Mouse (Mus musculus) layer of hippocampus, postnatal 14 days (tissue): Measurements from ENCODE around the gene Ppp2r5d. TPM values are rescaled to one million over a fixed set of nuclear protein-coding genes. Genes with fewer than 3 reads are reported as not detected.

Experiments used
- DNase-seq, 2 experiments: peaks; one replicate each; pipeline ENCODE4 v3.0.0; 2021 to 2022; ENCODE audit warnings: low spot score in 2 of 2, mixed read lengths in 1 of 2
- total RNA-seq, 2 experiments: library from RNA; stranded (reverse); gene quantifications; 2 replicates each; pipeline ENCODE4 v1.2.3; 2021

The Ppp2r5d gene
- total RNA-seq, 2 experiments from 2014 or later = 88.1 to 92.2 TPM

GRCm38 (mm10) chr17:46682654-46683389 is 22.1 kb downstream of the Ppp2r5d start:
- no peak for DNase-seq

- peak in 1 of 2 experiments; percentile 26 for DNase-seq
Measured at GRCm38 (mm10) chr17:46681466-46682118, 23.3 kb downstream of the Ppp2r5d start.

GRCm38 (mm10) chr17:46680760-46681373 is 24.0 kb downstream of the Ppp2r5d start, which contains the start of gene Klhdc3:
TSS of gene Klhdc3 (minus strand) at chr17:46680914.
- DNase-seq = peak; percentile 94 to 98

- no peak for DNase-seq
Measured at GRCm38 (mm10) chr17:46679843-46680759, 24.8 kb downstream of the Ppp2r5d start.

- DNase-seq = no peak
Measured at GRCm38 (mm10) chr17:46678911-46679310, 26.0 kb downstream of the Ppp2r5d start.

GRCm38 (mm10) chr17:46678416-46678815 is 26.5 kb downstream of the Ppp2r5d start, which contains the start of gene Mea1:
TSS of gene Mea1 (plus strand) at chr17:46678793.
- no peak for DNase-seq

GRCm38 (mm10) chr17:46674530-46675283 is 30.2 kb downstream of the Ppp2r5d start:
- DNase-seq = no peak

GRCm38 (mm10) chr17:46673850-46674529 is 30.9 kb downstream of the Ppp2r5d start, which contains the start of gene Rrp36:
TSS of gene Rrp36 (minus strand) at chr17:46674352.
- DNase-seq = peak; percentile 87 to 93

- no peak for DNase-seq
Measured at GRCm38 (mm10) chr17:46669911-46670310, 35.0 kb downstream of the Ppp2r5d start.

- no peak for DNase-seq
Measured at GRCm38 (mm10) chr17:46667712-46668111, 37.2 kb downstream of the Ppp2r5d start.

- DNase-seq = no peak
Measured at GRCm38 (mm10) chr17:46662730-46663129, 42.2 kb downstream of the Ppp2r5d start.

GRCm38 (mm10) chr17:46661981-46662380 is 42.9 kb downstream of the Ppp2r5d start:
- no peak for DNase-seq

- DNase-seq = no peak
Measured at GRCm38 (mm10) chr17:46661351-46661750, 43.6 kb downstream of the Ppp2r5d start.

GRCm38 (mm10) chr17:46656054-46656453 is 48.9 kb downstream of the Ppp2r5d start:
- no peak for DNase-seq

GRCm38 (mm10) chr17:46651755-46652547 is 53.0 kb downstream of the Ppp2r5d start:
- peak in 1 of 2 experiments; percentile 59 for DNase-seq

- DNase-seq = no peak
Measured at GRCm38 (mm10) chr17:46651292-46651691, 53.6 kb downstream of the Ppp2r5d start.

GRCm38 (mm10) chr17:46650232-46651031 is 54.5 kb downstream of the Ppp2r5d start, which contains the start of gene Cul7:
TSS of gene Cul7 (plus strand) at chr17:46650337.
- peak; percentile 88 to 93 for DNase-seq

GRCm38 (mm10) chr17:46649811-46650210 is 55.1 kb downstream of the Ppp2r5d start:
- no peak for DNase-seq
